Mouse (Mus musculus) heart, embryonic 12.5 days (tissue): ENCODE data around the gene 6430571L13Rik. TPM values are rescaled to one million over a fixed set of nuclear protein-coding genes. Genes with fewer than 3 reads are reported as not detected.
A peak's percentile ranks its signal among the peaks of the same experiment; 100 is the strongest.

Source experiments
- ATAC-seq: fragments of 200-750 bp; cut with Nextera tagmentation; 2 replicates; pipeline ENCODE4 v1.8.0; 2017; ENCODE audit warnings: moderate TSS enrichment, moderate library complexity; ENCODE audit not compliant: insufficient number of reproducible peaks, low FRiP score
- H3K27ac ChIP-seq: fragments of 300-500 bp; sonication (generic); 2 replicates; pipeline ENCODE4 v1.5.1; 2016; ENCODE audit warnings: mild to moderate bottlenecking, moderate library complexity; ENCODE audit not compliant: poor library complexity, severe bottlenecking
- H3K27me3 ChIP-seq: fragments of 300-500 bp; sonication (generic); replicated peaks from 2 replicates; pipeline ENCODE4 v1.6.1; 2016; ENCODE audit warnings: mild to moderate bottlenecking, moderate library complexity
- H3K36me3 ChIP-seq: fragments of 300-500 bp; sonication (generic); 2 replicates; pipeline ENCODE4 v1.6.1; 2016; ENCODE audit warnings: mild to moderate bottlenecking, moderate library complexity
- H3K4me1 ChIP-seq: fragments of 300-500 bp; sonication (generic); replicated peaks from 2 replicates; pipeline ENCODE4 v1.6.1; 2016; ENCODE audit warnings: mild to moderate bottlenecking
- H3K4me2 ChIP-seq: fragments of 300-500 bp; sonication (generic); 2 replicates; pipeline ENCODE4 v1.6.1; 2016; ENCODE audit warnings: mild to moderate bottlenecking, moderate library complexity
- H3K4me3 ChIP-seq: fragments of 300-500 bp; sonication (generic); 2 replicates; pipeline ENCODE4 v1.5.1; 2016; ENCODE audit warnings: mild to moderate bottlenecking
- H3K9ac ChIP-seq: fragments of 300-500 bp; sonication (generic); 2 replicates; pipeline ENCODE4 v1.6.1; 2016; ENCODE audit warnings: mild to moderate bottlenecking, moderate library complexity
- H3K9me3 ChIP-seq: fragments of 300-500 bp; sonication (generic); replicated peaks from 2 replicates; pipeline ENCODE4 v1.6.1; 2016; ENCODE audit warnings: mild to moderate bottlenecking, moderate library complexity
- WGBS: fragments of 180-500 bp; shearing (Covaris S2); methylation state at CpG from one replicate; pipeline ENCODE4 v1.1.7; 2016; 5-methylcytosine and 5-hydroxymethylcytosine counted together
- polyA plus RNA-seq: library from polyadenylated mRNA; unstranded; fragments of >200 nt; fragmentation: Nextera tagmentation; extraction: Ambion mirVana; gene quantifications from 2 replicates; pipeline ENCODE4 v1.2.1, GENCODE M21; 2016

Gene 6430571L13Rik
- 0.55 and 1.1 TPM in 2 replicates for polyA plus RNA-seq

DNA sequence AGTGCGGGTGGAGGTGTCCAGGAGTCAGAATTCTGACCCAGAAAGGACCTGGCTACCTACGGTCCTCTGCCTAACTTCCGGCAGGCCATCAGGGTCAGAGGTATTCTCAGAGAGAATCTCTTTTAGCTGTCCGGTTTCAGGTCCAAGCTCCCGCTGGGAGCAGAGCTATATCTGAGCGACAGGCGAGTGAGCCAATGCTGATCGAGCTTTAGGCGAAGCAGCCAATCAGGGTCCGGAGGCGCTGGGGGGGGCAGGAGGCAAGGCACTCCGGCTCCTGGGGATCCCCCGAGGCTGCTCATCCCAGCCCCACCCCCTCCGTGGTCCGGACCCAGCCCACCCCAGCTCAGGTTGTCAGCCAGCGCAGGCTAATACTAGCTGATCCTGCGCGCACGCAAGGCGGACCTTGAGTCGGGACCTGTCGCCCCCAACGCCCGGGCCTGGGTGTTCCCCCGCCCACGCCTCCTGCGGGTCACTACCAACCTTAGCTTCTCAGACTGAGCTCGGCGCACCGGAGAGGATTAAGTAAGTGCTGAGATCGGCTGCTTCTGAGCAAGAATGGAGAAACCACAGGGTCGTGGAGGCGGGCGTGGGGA, at the start of gene 6430571L13Rik:
6430571L13Rik (plus strand) TSS at position 336 of the 593 bp plus-strand sequence.
- H3K27ac ChIP-seq: no peak within 1 kb of the TSS
- ATAC-seq: peak; percentile 94
- H3K9ac ChIP-seq: peak within 1 kb of the TSS; percentile 67
- H3K9me3 ChIP-seq: no peaks in the 10 kb centered on the region
- H3K4me1 ChIP-seq: peaks cover 19% of the 10 kb centered on the region
- H3K4me3 ChIP-seq: peak within 1 kb of the TSS; percentile 55
- H3K27me3 ChIP-seq: peaks cover 33% of the 10 kb centered on the region
- H3K36me3 ChIP-seq: no peaks in the 10 kb centered on the region
- under 1% methylated on average over 34 of the region's 34 CpGs for WGBS
- peak within 1 kb of the TSS; percentile 89 for H3K4me2 ChIP-seq

DNA sequence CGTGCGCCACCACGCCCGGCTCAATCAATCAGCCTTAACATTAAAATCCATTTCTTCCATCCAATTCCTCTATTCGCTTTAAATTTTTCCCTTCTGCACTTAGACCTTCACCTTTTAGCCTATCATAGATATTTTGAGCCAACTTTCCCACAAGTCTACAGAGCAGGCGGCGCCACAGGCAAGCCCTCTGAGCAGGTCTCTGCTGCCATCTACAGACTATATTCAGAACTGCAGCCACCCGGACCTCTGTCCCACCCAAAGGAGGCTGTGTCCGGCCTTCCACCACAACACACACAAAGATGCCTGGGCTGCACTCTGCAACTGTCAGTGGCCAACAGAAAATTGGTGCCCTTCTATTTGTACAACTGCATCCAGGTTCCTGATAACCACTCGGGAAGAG, 49.5 kb upstream of the 6430571L13Rik start:
- Histone ChIP-seq H3K9me3 (no peaks in the 10 kb centered on the region), H3K4me2 (no peak overlapping the region), H3K4me1 (peaks cover 20% of the 10 kb centered on the region), H3K36me3 (no peaks in the 10 kb centered on the region), H3K9ac (no peak overlapping the region), H3K27me3 (0 out of 2 replicates have a peak, but pooled peaks cover 6% of the 10 kb centered on the region), H3K27ac (no peak overlapping the region), H3K4me3 (no peak overlapping the region)
- 26% methylated on average over 10 of the region's 10 CpGs for WGBS
- no peak for ATAC-seq

DNA sequence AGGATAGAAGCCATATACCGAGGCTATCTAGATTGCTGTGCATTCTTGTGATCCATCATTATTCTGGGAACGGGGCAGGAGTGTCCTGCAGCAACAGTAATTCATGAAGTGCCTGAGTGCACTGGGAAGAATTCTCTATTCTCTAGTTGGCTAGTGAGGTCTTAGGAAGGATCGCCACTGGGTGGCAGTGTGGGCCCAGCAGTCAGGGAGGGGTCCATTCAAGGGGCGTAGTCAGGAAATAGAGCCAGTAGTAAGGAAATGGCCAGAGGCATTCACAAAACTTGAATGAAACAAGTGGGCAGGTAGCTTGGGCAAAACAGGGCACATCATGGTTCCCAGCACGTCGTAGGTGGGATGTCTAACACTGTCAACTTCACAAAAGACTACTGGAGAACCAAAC, 46.2 kb upstream of the 6430571L13Rik start:
- H3K9ac ChIP-seq: no peak overlapping the region
- no peak overlapping the region for H3K27ac ChIP-seq
- H3K27me3 ChIP-seq: 0 out of 2 replicates have a peak, but pooled peaks cover 6% of the 10 kb centered on the region
- 6% methylated on average over 6 of the region's 6 CpGs for WGBS
- no peak for ATAC-seq
- no peaks in the 10 kb centered on the region for H3K36me3 ChIP-seq
- peaks cover 39% of the 10 kb centered on the region for H3K4me1 ChIP-seq
- no peak overlapping the region for H3K4me3 ChIP-seq
- no peaks in the 10 kb centered on the region for H3K9me3 ChIP-seq
- no peak overlapping the region for H3K4me2 ChIP-seq

DNA sequence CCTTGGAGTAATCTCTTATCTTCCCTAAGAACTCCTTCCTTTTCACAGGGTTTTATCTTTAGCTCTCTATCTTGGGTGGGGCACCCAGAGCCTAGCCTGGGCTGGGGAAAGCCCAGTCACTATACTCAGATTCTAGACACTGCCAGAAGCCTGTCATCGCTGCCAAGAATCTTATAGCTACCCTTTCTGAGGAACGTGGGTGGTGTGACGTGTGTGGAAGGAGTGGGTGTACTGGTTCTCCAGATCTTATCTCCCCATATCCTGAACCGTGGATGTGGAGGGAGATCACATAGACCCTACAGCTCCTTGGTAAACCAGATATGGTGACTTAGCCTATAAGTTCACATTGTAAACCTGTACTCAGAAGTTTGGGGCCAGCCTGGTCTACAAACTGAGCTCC, 44.8 kb upstream of the 6430571L13Rik start:
- 0 out of 2 replicates have a peak, but pooled peaks cover 6% of the 10 kb centered on the region for H3K27me3 ChIP-seq
- H3K9me3 ChIP-seq: no peaks in the 10 kb centered on the region
- no peak overlapping the region for H3K9ac ChIP-seq
- peak overlapping the region; percentile 86 for H3K4me2 ChIP-seq
- H3K27ac ChIP-seq: peak overlapping the region; percentile 75; the same call in 1 of the 2 replicates
- no peak for ATAC-seq
- peak overlapping the region; percentile 63 for H3K4me3 ChIP-seq
- H3K36me3 ChIP-seq: peaks cover 9% of the 10 kb centered on the region
- 35% methylated on average over 4 of the region's 4 CpGs for WGBS
- H3K4me1 ChIP-seq: peaks cover 32% of the 10 kb centered on the region

DNA sequence AAGGTAGTCTGAATTCAATTTTAAA, 44.6 kb upstream of the 6430571L13Rik start, which contains the start of gene Cish:
Cish (plus strand) TSS at position 11 of the 25 bp plus-strand sequence.
- 0 out of 2 replicates have a peak, but pooled peaks cover 6% of the 10 kb centered on the region for H3K27me3 ChIP-seq
- H3K9me3 ChIP-seq: no peaks in the 10 kb centered on the region
- no peak for ATAC-seq
- H3K27ac ChIP-seq: peak within 1 kb of the TSS; percentile 75
- H3K4me3 ChIP-seq: peak within 1 kb of the TSS; percentile 63
- H3K4me2 ChIP-seq: peak within 1 kb of the TSS; percentile 86
- peaks cover 33% of the 10 kb centered on the region for H3K4me1 ChIP-seq
- peak within 1 kb of the TSS; percentile 80 for H3K9ac ChIP-seq
- peaks cover 11% of the 10 kb centered on the region for H3K36me3 ChIP-seq

DNA sequence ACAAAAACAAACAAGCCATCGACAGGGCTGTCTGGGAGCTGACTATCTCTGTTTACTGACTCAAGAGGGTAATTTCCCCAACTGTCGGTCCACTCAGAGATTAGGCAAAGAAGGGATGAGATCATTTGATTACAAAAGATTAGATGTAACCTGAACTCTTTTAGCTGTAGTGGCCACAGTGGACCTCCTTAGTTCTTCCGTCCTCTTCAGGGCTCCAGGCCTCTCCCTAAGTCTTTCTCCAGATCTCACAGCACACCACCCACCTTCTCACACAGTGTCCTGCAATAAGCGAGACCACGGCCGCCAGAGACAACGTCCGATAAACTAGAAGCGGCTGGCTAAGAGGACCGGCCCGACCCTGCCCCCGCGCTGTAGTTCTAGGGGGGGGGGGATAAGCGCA, 44.4 kb upstream of the 6430571L13Rik start:
- Histone ChIP-seq H3K27ac (peak overlapping the region; percentile 75), H3K9ac (peak overlapping the region; percentile 68), H3K4me3 (peak overlapping the region; percentile 63), H3K36me3 (peaks cover 13% of the 10 kb centered on the region), H3K4me2 (peak overlapping the region; percentile 86), H3K4me1 (peaks cover 35% of the 10 kb centered on the region), H3K9me3 (no peaks in the 10 kb centered on the region), H3K27me3 (0 out of 2 replicates have a peak, but pooled peaks cover 6% of the 10 kb centered on the region)
- WGBS: under 1% methylated on average over 14 of the region's 14 CpGs
- ATAC-seq: peak; percentile 51

DNA sequence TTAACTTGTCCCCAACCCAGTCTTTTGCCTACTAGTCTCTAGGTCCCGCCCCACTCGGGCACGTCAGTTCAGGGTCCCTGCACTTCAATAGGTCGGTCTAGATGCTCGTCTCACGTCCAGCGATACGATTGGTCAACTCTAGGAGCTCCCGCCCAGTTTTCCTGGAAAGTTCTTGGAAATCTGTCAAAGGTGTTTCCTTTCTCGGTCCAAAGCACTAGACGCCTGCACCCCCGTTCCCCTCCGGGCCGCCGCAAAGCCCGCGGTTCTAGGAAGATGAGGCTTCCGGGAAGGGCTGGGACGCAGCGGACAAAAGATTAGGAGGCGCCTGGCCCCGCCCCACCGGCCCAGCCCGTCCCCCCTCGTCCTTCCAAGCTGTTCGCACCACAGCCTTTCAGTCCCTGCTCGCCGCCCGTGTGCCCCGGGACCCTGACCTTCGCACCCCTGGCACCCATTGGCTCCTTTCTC, 43.9 kb upstream of the 6430571L13Rik start:
- no peaks in the 10 kb centered on the region for H3K9me3 ChIP-seq
- H3K27ac ChIP-seq: peak overlapping the region; percentile 75
- H3K9ac ChIP-seq: peak overlapping the region; percentile 80
- peaks cover 18% of the 10 kb centered on the region for H3K36me3 ChIP-seq
- peak overlapping the region; percentile 63 for H3K4me3 ChIP-seq
- ATAC-seq: peak; percentile 92
- H3K4me2 ChIP-seq: peak overlapping the region; percentile 86
- 0 out of 2 replicates have a peak, but pooled peaks cover 6% of the 10 kb centered on the region for H3K27me3 ChIP-seq
- H3K4me1 ChIP-seq: peaks cover 40% of the 10 kb centered on the region
- whole genome bisulfite sequencing: under 1% methylated on average over 31 of the region's 31 CpGs

DNA sequence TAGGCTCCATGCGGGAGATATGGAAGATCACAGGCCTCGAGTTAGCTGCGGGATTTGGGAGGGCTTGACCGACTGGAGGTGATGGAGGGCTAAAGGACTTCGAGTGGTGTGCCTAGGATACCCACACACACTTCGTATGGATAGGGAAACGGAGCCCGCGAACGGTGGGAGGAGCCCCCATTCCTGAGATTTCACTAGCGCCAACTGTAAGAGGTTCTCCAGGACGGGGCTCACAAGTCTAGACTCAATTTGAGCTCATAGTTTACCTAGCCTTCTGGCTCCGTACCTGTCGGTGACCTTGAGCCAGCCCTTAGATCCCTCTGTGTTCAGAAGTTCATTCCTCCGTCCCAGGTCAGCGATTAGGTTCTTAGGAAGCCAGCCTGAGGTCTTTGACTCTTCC, 43.3 kb upstream of the 6430571L13Rik start:
- peak overlapping the region; percentile 86 for H3K4me2 ChIP-seq
- H3K27me3 ChIP-seq: 0 out of 2 replicates have a peak, but pooled peaks cover 6% of the 10 kb centered on the region
- 8% methylated on average over 16 of the region's 16 CpGs for WGBS
- H3K9me3 ChIP-seq: no peaks in the 10 kb centered on the region
- H3K4me1 ChIP-seq: peaks cover 44% of the 10 kb centered on the region
- peak overlapping the region; percentile 63 for H3K4me3 ChIP-seq
- peak overlapping the region; percentile 80 for H3K9ac ChIP-seq
- ATAC-seq: no peak
- H3K27ac ChIP-seq: peak overlapping the region; percentile 75
- peaks cover 22% of the 10 kb centered on the region for H3K36me3 ChIP-seq

DNA sequence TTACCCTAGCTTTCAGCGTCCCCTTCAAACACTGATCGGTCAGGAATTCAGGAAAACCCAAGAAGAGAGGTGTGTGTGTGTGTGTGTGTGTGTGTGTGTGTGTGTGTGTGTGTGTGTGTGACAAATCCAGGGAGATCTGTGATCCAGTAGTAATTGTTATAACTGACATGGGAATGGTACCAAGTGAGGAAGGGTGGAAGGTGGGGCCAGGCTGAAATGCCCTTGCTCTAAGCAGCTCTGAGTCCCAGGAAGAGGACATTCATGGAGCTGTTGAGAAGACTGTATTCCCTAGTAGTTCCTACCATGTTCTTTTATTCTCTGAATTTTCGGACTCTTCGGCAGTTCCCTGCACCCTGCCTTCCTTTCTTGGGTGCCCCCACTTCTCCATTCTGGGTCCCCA, 42.7 kb upstream of the 6430571L13Rik start:
- Histone ChIP-seq H3K4me1 (peaks cover 49% of the 10 kb centered on the region), H3K36me3 (peaks cover 24% of the 10 kb centered on the region), H3K27me3 (0 out of 2 replicates have a peak, but pooled peaks cover 6% of the 10 kb centered on the region), H3K4me3 (peak overlapping the region; percentile 63), H3K4me2 (peak overlapping the region; percentile 86), H3K27ac (0 out of 2 replicates have a peak overlapping the region, but pooled peaks have one; percentile 75), H3K9me3 (no peaks in the 10 kb centered on the region), H3K9ac (peak overlapping the region; percentile 80)
- WGBS: 73% methylated on average over 4 of the region's 4 CpGs
- no peak for ATAC-seq

DNA sequence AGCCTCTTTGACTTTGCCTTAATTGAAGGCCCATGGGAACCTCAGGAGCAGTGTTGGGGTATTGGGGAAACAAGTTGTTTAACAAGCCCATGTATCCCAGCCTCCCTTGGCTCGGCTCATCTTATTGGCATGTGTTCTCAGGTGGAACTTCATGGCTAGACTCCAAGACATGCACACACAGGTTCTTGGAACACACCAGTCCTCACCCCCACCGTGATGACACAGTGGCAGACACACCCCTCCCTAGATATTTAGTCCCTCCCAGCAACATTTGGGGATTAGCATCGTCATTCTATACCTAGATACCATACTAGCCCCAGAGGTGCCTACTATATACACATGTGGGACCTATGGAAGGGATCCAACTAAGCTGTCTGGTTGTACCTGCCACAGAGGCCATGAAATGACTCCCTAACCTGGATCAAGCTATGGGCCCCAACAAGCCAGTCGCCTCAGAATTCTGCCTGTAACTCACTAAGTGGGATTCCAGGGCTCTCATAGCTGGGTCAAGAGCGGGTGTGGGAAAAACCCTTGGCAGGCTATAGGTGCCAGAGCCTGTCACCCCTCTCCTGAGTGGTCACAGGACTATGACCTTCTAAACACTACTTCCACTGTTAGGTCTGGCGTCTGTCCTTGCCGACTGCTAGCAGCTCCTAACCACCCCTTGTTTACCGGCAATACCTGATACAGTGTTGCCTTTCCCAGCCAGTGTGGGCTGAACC, 42.2 kb upstream of the 6430571L13Rik start:
- peak overlapping the region; percentile 63 for H3K4me3 ChIP-seq
- WGBS: 58% methylated on average over 8 of the region's 8 CpGs
- H3K27me3 ChIP-seq: 0 out of 2 replicates have a peak, but pooled peaks cover under 1% of the 10 kb centered on the region
- ATAC-seq: no peak
- H3K4me2 ChIP-seq: peak overlapping the region; percentile 86
- peaks cover 24% of the 10 kb centered on the region for H3K36me3 ChIP-seq
- H3K9me3 ChIP-seq: no peaks in the 10 kb centered on the region
- peaks cover 51% of the 10 kb centered on the region for H3K4me1 ChIP-seq
- peak overlapping the region; percentile 26; the same call in 1 of the 2 replicates for H3K27ac ChIP-seq
- peak overlapping the region; percentile 80 for H3K9ac ChIP-seq

DNA sequence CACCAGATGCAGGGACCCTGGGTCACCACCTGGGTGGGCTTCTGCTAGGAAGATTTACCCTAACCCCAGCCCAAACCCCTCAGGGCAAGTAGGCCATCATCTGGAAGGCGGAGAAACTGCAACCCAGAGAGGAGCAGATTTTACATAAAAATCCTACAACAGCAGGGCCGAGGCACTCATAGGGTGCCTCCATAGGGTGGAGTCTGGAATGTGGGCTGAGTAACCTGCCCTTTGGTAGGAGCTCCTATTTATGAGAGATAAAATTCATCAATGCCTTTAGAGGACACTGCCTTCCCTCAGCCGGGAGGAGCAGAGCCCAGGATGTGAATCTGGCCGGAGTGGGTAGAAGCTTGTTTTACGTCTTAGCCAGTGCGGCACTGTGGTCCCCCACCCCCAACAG, 41.5 kb upstream of the 6430571L13Rik start:
- ATAC-seq: no peak
- Histone ChIP-seq H3K27ac (peak overlapping the region; percentile 26; the same call in 1 of the 2 replicates), H3K9ac (peak overlapping the region; percentile 80), H3K4me2 (peak overlapping the region; percentile 86), H3K36me3 (peaks cover 24% of the 10 kb centered on the region), H3K4me1 (peaks cover 57% of the 10 kb centered on the region), H3K9me3 (no peaks in the 10 kb centered on the region), H3K27me3 (no peaks in the 10 kb centered on the region), H3K4me3 (peak overlapping the region; percentile 63)
- 76% methylated on average over 6 of the region's 6 CpGs for whole genome bisulfite sequencing
